Mouse (Mus musculus): ENCODE measurements around the gene Bri3. TPM values are rescaled to one million over a fixed set of nuclear protein-coding genes. Genes with fewer than 3 reads are reported as not detected.

The Bri3 gene
- polyA plus RNA-seq, 1 experiment from 2014 or later: 204 TPM

DNA sequence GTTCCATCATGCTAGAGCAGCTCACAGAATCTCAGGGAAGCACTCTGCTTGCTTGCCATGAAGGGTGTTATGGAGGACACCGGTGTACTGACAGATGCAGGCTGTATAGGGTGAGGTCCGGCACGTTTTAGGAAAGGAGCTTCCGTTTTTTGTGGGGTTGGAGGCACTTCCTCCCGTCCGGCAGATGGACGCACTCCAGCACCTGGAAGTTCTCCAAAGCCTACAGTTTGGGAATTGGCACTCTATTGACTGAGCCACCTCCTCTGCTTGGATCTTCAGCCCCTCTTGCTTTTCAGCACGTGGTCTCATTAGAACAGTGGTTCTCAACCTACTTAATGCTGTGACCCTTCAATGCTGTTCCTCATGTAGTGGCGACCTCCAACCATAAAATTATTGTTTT lies 183.6 kb downstream of the Bri3 start:
- Histone ChIP-seq H3K9ac (ENCODE audit: low read length) (no peak overlapping the region), H3K9me3 (ENCODE audit: control insufficient read depth, low read length) (peaks cover 4% of the 10 kb centered on the region; the same call in 1 of the 2 replicates), H3K36me3 (ENCODE audit: control insufficient read depth, insufficient read depth, low read length) (no peaks in the 10 kb centered on the region), H3K4me3 (ENCODE audit: control insufficient read depth in 1 of 2, insufficient read depth in 1 of 2, low read depth in 1 of 2, low read length in 2 of 2) (no peak overlapping the region), H3K4me1 (ENCODE audit: control insufficient read depth in 2 of 2, insufficient read depth in 2 of 2, low read length in 2 of 2) (peaks cover 0 to 11% of the 10 kb centered on the region in 2 experiments; a peak in 1 of 4 replicates), H3K4me2 (ENCODE audit: low read length) (no peak overlapping the region), H3K27me3 (ENCODE audit: control insufficient read depth, insufficient read depth, low read length) (no peaks in the 10 kb centered on the region), H3K27ac (replicated peaks in 1 of 2; ENCODE audit: control insufficient read depth in 1 of 2, insufficient read depth in 1 of 2, low read depth in 2 of 2, low read length in 2 of 2) (no peak overlapping the region)
- ATAC-seq (ENCODE audit: insufficient number of reproducible peaks, insufficient read depth, low FRiP score, low read depth): no peak
- 73% methylated on average over 9 of the region's 9 CpGs for WGBS

DNA sequence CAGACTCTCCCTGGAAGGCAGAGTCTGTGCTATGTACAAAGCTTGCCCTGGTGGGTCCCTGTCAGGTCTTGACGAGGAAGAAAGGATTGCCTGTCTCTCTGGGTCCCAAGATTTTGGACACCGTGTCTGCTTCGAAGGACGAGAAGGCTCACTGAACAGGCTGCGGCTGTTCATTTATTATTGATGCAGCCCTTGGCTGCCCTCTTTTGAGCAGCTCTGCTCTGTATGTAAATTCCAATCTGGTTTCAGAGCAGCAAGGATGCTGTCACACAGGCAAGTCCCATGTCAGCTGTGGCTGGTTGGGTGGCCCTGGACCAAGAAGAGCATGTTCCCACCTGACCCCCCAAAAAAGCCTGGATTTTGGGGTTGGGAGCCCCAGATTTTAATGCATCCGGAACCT lies 187.2 kb downstream of the Bri3 start:
- Histone ChIP-seq H3K27ac (replicated peaks in 1 of 2; ENCODE audit: control insufficient read depth in 1 of 2, insufficient read depth in 1 of 2, low read depth in 2 of 2, low read length in 2 of 2) (no peak overlapping the region), H3K4me2 (ENCODE audit: low read length) (no peak overlapping the region), H3K9ac (ENCODE audit: low read length) (no peak overlapping the region), H3K9me3 (ENCODE audit: control insufficient read depth, low read length) (peaks cover 4% of the 10 kb centered on the region; the same call in 1 of the 2 replicates), H3K27me3 (ENCODE audit: control insufficient read depth, insufficient read depth, low read length) (no peaks in the 10 kb centered on the region), H3K4me3 (ENCODE audit: control insufficient read depth in 1 of 2, insufficient read depth in 1 of 2, low read depth in 1 of 2, low read length in 2 of 2) (no peak overlapping the region), H3K4me1 (ENCODE audit: control insufficient read depth in 2 of 2, insufficient read depth in 2 of 2, low read length in 2 of 2) (peaks cover 0 to 11% of the 10 kb centered on the region in 2 experiments; a peak in 1 of 4 replicates), H3K36me3 (ENCODE audit: control insufficient read depth, insufficient read depth, low read length) (no peaks in the 10 kb centered on the region)
- no peak for ATAC-seq (ENCODE audit: insufficient number of reproducible peaks, insufficient read depth, low FRiP score, low read depth)
- WGBS: 76% methylated on average over 6 of the region's 6 CpGs

DNA sequence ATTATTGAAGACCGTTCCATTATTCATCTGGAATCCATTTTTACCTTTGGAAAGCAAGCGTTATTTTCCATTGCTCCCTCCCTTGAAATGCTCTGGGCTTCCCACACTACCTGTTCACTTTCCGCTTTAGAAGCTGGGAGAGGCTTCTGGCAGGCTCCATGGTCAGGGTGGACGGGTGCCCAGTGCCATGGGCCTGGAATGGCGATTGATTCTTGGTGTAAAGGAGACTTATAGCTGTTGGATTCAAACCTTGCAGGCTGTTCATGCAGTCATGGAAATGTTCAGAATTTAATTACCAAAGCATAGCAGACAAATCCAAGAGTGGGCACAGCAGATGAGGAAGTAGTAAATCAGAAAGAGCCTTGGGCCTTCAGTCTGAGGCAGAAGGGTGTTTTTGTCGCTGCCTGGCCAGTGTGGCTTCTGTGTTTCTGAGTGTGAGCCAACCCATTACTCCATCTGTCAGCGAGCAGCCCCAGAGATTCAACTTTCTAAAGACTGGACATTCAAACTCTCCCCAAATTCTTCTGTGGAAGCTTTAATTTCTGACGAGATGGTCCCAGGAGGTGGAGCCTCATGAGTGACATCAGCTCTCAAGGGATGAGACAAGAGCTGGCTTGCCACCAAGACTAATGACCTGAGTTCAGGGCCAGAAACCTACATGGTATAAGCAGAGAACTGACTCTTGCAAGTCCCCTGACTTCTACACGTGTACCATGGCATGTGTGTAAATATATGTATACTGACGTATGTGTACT lies 195.2 kb downstream of the Bri3 start:
- no peaks in the 10 kb centered on the region for H3K27me3 ChIP-seq (ENCODE audit: control insufficient read depth, insufficient read depth, low read length)
- no peak overlapping the region for H3K27ac ChIP-seq (replicated peaks in 1 of 2; ENCODE audit: control insufficient read depth in 1 of 2, insufficient read depth in 1 of 2, low read depth in 2 of 2, low read length in 2 of 2)
- no peaks in the 10 kb centered on the region for H3K4me1 ChIP-seq (ENCODE audit: control insufficient read depth in 2 of 2, insufficient read depth in 2 of 2, low read length in 2 of 2)
- ATAC-seq (ENCODE audit: insufficient number of reproducible peaks, insufficient read depth, low FRiP score, low read depth): no peak
- WGBS: 76% methylated on average over 10 of the region's 10 CpGs
- H3K4me3 ChIP-seq (ENCODE audit: control insufficient read depth in 1 of 2, insufficient read depth in 1 of 2, low read depth in 1 of 2, low read length in 2 of 2): no peak overlapping the region
- no peak overlapping the region for H3K4me2 ChIP-seq (ENCODE audit: low read length)
- no peaks in the 10 kb centered on the region; the same call in 1 of the 2 replicates for H3K9me3 ChIP-seq (ENCODE audit: control insufficient read depth, low read length)
- no peak overlapping the region for H3K9ac ChIP-seq (ENCODE audit: low read length)
- H3K36me3 ChIP-seq (ENCODE audit: control insufficient read depth, insufficient read depth, low read length): no peaks in the 10 kb centered on the region

DNA sequence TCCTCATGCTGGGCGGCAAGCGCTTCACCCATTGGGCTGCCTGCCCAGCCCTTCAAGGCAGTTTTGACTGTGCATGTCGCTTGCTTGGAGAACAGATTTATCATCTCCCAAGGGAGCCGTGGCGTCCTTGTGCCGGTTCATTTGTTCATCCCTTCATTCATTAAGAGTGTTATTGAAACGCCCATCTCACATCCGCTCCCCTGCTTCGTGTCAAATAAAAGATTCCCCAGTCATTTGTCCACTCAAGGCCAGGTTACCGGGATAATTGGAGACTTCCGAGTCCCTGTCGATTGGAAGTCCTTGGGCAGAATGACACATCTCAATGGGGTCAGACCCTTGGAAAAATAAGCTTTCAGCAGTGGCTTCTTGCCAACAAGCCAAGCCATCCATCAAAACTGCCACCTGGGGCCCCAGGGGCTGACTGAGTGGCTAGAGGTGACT lies 197.6 kb downstream of the Bri3 start:
- no peaks in the 10 kb centered on the region; the same call in 1 of the 2 replicates for H3K9me3 ChIP-seq (ENCODE audit: control insufficient read depth, low read length)
- WGBS: 75% methylated on average over 12 of the region's 12 CpGs
- no peak overlapping the region for H3K27ac ChIP-seq (replicated peaks in 1 of 2; ENCODE audit: control insufficient read depth in 1 of 2, insufficient read depth in 1 of 2, low read depth in 2 of 2, low read length in 2 of 2)
- no peaks in the 10 kb centered on the region for H3K4me1 ChIP-seq (ENCODE audit: control insufficient read depth in 2 of 2, insufficient read depth in 2 of 2, low read length in 2 of 2)
- no peak for ATAC-seq (ENCODE audit: insufficient number of reproducible peaks, insufficient read depth, low FRiP score, low read depth)
- no peak overlapping the region for H3K4me3 ChIP-seq (ENCODE audit: control insufficient read depth in 1 of 2, insufficient read depth in 1 of 2, low read depth in 1 of 2, low read length in 2 of 2)
- H3K9ac ChIP-seq (ENCODE audit: low read length): no peak overlapping the region
- H3K27me3 ChIP-seq (ENCODE audit: control insufficient read depth, insufficient read depth, low read length): no peaks in the 10 kb centered on the region
- H3K36me3 ChIP-seq (ENCODE audit: control insufficient read depth, insufficient read depth, low read length): no peaks in the 10 kb centered on the region
- no peak overlapping the region for H3K4me2 ChIP-seq (ENCODE audit: low read length)

DNA sequence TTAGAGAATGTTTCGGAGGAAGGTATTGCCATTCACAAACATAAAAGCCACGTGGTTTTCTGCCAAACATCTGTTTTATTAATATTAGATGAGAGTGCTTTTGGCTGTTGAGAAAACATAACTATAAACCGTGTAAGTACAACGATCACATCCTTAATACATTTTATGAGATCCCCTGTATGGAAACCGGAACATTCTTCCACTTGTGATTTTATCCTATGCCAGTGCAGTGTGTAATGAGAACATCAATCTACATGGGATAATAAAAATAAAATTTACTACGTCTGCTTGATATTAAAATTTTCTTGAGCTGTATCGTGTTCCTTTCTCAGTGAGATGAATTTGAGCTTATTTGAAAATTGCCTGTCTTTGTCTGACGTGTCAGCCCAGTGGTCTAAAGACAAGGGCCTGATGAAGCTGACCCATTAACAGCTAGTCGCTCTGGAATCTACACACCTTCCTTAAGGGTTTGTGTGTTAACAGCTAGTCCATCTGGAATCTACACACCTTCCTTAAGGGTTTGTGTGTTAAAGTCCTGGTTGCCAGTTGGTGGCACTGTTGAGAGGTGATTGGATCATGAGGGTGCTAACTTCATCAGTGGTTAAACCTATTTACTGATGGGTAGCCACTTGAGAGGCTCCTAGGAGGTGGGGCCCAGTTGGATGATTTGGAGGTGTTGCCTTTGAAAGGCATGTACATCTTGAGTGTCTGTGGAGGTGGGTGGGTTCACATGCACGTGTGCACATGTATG lies 202.4 kb downstream of the Bri3 start:
- no peak overlapping the region for H3K4me3 ChIP-seq (ENCODE audit: control insufficient read depth in 1 of 2, insufficient read depth in 1 of 2, low read depth in 1 of 2, low read length in 2 of 2)
- H3K27ac ChIP-seq (replicated peaks in 1 of 2; ENCODE audit: control insufficient read depth in 1 of 2, insufficient read depth in 1 of 2, low read depth in 2 of 2, low read length in 2 of 2): no peak overlapping the region
- H3K9ac ChIP-seq (ENCODE audit: low read length): no peak overlapping the region
- no peaks in the 10 kb centered on the region for H3K4me1 ChIP-seq (ENCODE audit: control insufficient read depth in 2 of 2, insufficient read depth in 2 of 2, low read length in 2 of 2)
- no peak for ATAC-seq (ENCODE audit: insufficient number of reproducible peaks, insufficient read depth, low FRiP score, low read depth)
- H3K9me3 ChIP-seq (ENCODE audit: control insufficient read depth, low read length): no peaks in the 10 kb centered on the region; the same call in 1 of the 2 replicates
- H3K36me3 ChIP-seq (ENCODE audit: control insufficient read depth, insufficient read depth, low read length): no peaks in the 10 kb centered on the region
- H3K27me3 ChIP-seq (ENCODE audit: control insufficient read depth, insufficient read depth, low read length): no peaks in the 10 kb centered on the region
- H3K4me2 ChIP-seq (ENCODE audit: low read length): no peak overlapping the region
- 74% methylated on average over 10 of the region's 10 CpGs for WGBS

DNA sequence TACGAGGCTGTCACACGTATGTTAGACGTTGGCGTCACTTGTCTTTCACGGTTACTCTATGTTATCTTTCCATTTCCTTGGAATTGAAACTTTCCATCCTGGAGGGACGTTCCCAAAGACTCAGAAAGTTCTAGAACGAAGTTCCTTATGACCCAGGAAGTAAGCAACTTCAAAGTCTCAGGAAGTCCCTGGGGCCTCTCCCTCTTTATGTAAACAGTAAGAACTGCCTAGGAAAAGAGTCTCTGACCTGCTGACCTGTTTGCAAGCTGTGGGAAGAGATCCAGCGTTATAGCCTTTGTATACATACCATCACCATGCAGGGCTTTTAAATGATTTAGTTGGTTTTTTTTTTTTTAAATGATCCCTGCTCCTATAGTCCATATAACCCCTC lies 203.0 kb downstream of the Bri3 start:
- WGBS: 72% methylated on average over 8 of the region's 8 CpGs
- no peak overlapping the region for H3K27ac ChIP-seq (replicated peaks in 1 of 2; ENCODE audit: control insufficient read depth in 1 of 2, insufficient read depth in 1 of 2, low read depth in 2 of 2, low read length in 2 of 2)
- no peak overlapping the region for H3K4me3 ChIP-seq (ENCODE audit: control insufficient read depth in 1 of 2, insufficient read depth in 1 of 2, low read depth in 1 of 2, low read length in 2 of 2)
- no peak overlapping the region for H3K4me2 ChIP-seq (ENCODE audit: low read length)
- H3K4me1 ChIP-seq (ENCODE audit: control insufficient read depth in 2 of 2, insufficient read depth in 2 of 2, low read length in 2 of 2): no peaks in the 10 kb centered on the region
- H3K27me3 ChIP-seq (ENCODE audit: control insufficient read depth, insufficient read depth, low read length): no peaks in the 10 kb centered on the region
- no peak for ATAC-seq (ENCODE audit: insufficient number of reproducible peaks, insufficient read depth, low FRiP score, low read depth)
- no peak overlapping the region for H3K9ac ChIP-seq (ENCODE audit: low read length)
- H3K9me3 ChIP-seq (ENCODE audit: control insufficient read depth, low read length): no peaks in the 10 kb centered on the region; the same call in 1 of the 2 replicates
- no peaks in the 10 kb centered on the region for H3K36me3 ChIP-seq (ENCODE audit: control insufficient read depth, insufficient read depth, low read length)

DNA sequence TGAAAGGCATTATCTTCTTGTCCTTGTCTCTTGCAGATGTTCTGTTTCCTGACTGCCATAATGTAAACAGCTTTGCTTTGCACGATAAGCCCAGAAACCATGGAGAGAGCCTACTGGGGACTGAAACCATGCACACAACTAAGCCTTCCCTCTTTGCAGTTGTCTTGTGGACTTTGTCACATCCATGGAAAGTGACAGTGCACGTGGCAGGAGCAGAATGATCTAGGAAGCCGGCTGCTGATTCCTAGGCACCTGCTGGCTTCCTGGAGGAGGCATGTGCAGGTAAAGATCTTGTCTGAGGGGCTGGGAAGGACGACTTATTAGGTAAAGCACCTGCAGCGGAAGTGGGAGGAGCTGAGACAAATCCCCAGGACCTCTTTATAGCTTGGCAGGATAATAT lies 203.7 kb downstream of the Bri3 start:
- no peaks in the 10 kb centered on the region; the same call in 1 of the 2 replicates for H3K9me3 ChIP-seq (ENCODE audit: control insufficient read depth, low read length)
- H3K9ac ChIP-seq (ENCODE audit: low read length): no peak overlapping the region
- H3K27ac ChIP-seq (replicated peaks in 1 of 2; ENCODE audit: control insufficient read depth in 1 of 2, insufficient read depth in 1 of 2, low read depth in 2 of 2, low read length in 2 of 2): no peak overlapping the region
- H3K4me3 ChIP-seq (ENCODE audit: control insufficient read depth in 1 of 2, insufficient read depth in 1 of 2, low read depth in 1 of 2, low read length in 2 of 2): no peak overlapping the region
- no peak overlapping the region for H3K4me2 ChIP-seq (ENCODE audit: low read length)
- WGBS: 46% methylated on average over 5 of the region's 5 CpGs
- ATAC-seq (ENCODE audit: insufficient number of reproducible peaks, insufficient read depth, low FRiP score, low read depth): no peak
- no peaks in the 10 kb centered on the region for H3K27me3 ChIP-seq (ENCODE audit: control insufficient read depth, insufficient read depth, low read length)
- no peaks in the 10 kb centered on the region for H3K36me3 ChIP-seq (ENCODE audit: control insufficient read depth, insufficient read depth, low read length)
- H3K4me1 ChIP-seq (ENCODE audit: control insufficient read depth in 2 of 2, insufficient read depth in 2 of 2, low read length in 2 of 2): no peaks in the 10 kb centered on the region
